Mouse (Mus musculus) embryonic facial prominence, embryonic 13.5 days (tissue): ENCODE measurements around the gene Endov. TPM values are rescaled to one million over a fixed set of nuclear protein-coding genes. Genes with fewer than 3 reads are reported as not detected.

Experiments
- ATAC-seq: fragments of 200-750 bp; cut with Nextera tagmentation; 2 replicates; pipeline ENCODE4 v1.8.0; 2017; ENCODE audit warnings: low read depth; ENCODE audit not compliant: insufficient number of reproducible peaks, insufficient read depth, low FRiP score, low TSS enrichment
- H3K27ac ChIP-seq: fragments of 300-500 bp; sonication (generic); 2 replicates; pipeline ENCODE4 v1.5.1; 2015; ENCODE audit warnings: moderate library complexity, mild to moderate bottlenecking, inconsistent platforms
- H3K27me3 ChIP-seq: fragments of 300-500 bp; sonication (generic); 2 replicates; pipeline ENCODE4 v1.6.1; 2015; ENCODE audit warnings: mild to moderate bottlenecking, inconsistent platforms
- H3K36me3 ChIP-seq: fragments of 300-500 bp; sonication (generic); 2 replicates; pipeline ENCODE4 v1.6.1; 2015; ENCODE audit warnings: mild to moderate bottlenecking, inconsistent platforms
- H3K4me1 ChIP-seq: fragments of 300-500 bp; sonication (generic); 2 replicates; pipeline ENCODE4 v1.6.1; 2015; ENCODE audit warnings: inconsistent platforms
- H3K4me2 ChIP-seq: fragments of 300-500 bp; sonication (generic); 2 replicates; pipeline ENCODE4 v1.6.1; 2015; ENCODE audit warnings: moderate library complexity, mild to moderate bottlenecking, inconsistent platforms
- H3K4me3 ChIP-seq: fragments of 300-500 bp; sonication (generic); 2 replicates; pipeline ENCODE4 v1.5.1; 2015; ENCODE audit warnings: mild to moderate bottlenecking, inconsistent platforms
- H3K9ac ChIP-seq: fragments of 300-500 bp; sonication (generic); 2 replicates; pipeline ENCODE4 v1.6.1; 2015; ENCODE audit warnings: mild to moderate bottlenecking, inconsistent platforms
- H3K9me3 ChIP-seq: fragments of 300-500 bp; sonication (generic); 2 replicates; pipeline ENCODE4 v1.6.1; 2016; ENCODE audit warnings: inconsistent platforms
- WGBS: fragments of 180-500 bp; shearing (Covaris S2); methylation state at CpG from one replicate; pipeline ENCODE4 v1.1.7; 2015; ENCODE audit warnings: mixed read lengths; 5-methylcytosine and 5-hydroxymethylcytosine counted together
- polyA plus RNA-seq: library from polyadenylated mRNA; unstranded; fragments of >200 nt; fragmentation: Nextera tagmentation; extraction: Ambion mirVana; gene quantifications from 2 replicates; pipeline ENCODE4 v1.2.1, GENCODE M21; 2015

Gene Endov
- polyA plus RNA-seq, 1 experiment from 2014 or later: 17.3 TPM

DNA sequence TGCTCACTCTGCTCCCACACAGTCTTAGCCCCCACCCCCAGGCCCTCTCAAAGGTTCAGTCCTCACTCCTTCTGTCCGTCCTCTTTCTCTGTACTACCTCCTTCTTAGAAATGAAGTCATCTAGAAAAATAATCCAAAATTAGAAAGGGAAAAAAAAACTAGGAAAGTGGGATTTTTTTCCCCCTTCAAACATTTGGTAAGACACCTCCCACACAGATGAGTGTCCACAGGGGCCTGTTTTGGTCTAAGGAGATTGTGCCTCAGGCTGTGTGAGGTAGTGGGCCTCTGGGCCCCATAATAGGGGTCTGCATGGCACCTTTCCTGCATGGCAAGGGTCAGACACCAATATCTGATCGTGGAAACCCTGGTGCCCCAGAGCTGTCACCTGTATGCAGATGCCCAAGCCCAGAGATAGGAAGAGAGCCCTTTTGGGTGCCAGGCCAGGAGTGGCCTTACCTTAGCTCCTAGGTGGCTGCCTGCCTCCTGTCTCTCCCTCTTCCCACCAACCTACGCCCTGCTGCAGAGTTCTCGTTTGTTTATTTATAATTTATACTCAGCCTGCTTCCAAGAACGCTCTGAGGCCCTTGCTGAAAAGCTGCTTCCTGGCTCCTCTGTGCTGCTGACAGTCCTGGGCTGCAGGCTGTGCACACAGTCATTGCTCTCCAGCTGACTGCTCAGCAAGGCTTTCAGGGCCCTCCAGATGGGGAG is 29.0 kb downstream of the Endov start:
- ATAC-seq: no peak
- Histone ChIP-seq H3K27ac (no peak overlapping the region), H3K9ac (no peak overlapping the region; the same call in 1 of the 2 replicates), H3K27me3 (peaks cover 6% of the 10 kb centered on the region), H3K4me2 (no peak overlapping the region), H3K9me3 (no peaks in the 10 kb centered on the region), H3K4me3 (no peak overlapping the region), H3K36me3 (no peaks in the 10 kb centered on the region), H3K4me1 (peaks cover 17% of the 10 kb centered on the region)
- 69% methylated on average over 5 of the region's 5 CpGs for WGBS

DNA sequence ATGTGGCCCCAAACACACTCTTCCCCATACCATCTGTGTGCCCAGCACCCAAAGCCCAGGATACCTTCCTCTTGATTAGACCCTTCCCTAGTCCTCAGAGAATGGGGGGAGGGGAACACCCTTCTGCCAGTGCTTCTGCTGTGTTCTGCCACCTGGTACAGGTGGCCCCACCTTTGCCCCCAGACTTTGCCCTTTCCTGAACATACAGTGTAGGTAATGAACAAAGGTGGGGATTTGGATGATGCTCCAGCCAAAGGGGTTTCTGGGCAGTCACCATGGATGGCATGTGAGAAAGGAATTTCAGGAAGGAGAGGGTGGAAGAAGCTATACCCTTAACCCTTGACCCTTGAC is 29.5 kb downstream of the Endov start:
- peaks cover 12% of the 10 kb centered on the region for H3K4me1 ChIP-seq
- H3K4me3 ChIP-seq: no peak overlapping the region
- no peak overlapping the region; the same call in 1 of the 2 replicates for H3K9ac ChIP-seq
- H3K27me3 ChIP-seq: peaks cover 6% of the 10 kb centered on the region
- ATAC-seq: no peak
- no peaks in the 10 kb centered on the region for H3K9me3 ChIP-seq
- H3K36me3 ChIP-seq: no peaks in the 10 kb centered on the region
- no peak overlapping the region for H3K4me2 ChIP-seq
- no peak overlapping the region for H3K27ac ChIP-seq

- no peaks in the 10 kb centered on the region for H3K36me3 ChIP-seq
These were observed 31.0 kb downstream of the Endov start for GRCm38 (mm10) chr11:119521920-119522710.

DNA sequence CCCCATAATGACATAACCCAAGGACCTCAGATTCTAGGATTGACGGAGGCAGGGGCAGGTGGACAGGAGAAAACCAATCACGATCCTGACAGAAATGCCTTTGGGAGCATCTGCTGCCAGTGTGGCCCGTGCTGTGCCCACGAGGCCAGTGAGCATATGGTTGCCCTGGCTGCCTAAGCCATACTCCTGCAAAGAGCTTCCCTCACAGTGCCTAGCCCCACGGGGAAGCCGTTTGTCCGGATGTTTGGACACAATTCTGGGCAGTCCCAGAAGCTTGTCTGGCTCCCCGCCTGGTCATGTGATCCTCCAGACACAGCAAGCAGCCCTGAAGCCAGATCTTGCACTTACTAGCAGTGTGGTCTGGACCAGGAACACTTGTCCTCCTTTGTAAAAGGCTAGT is 31.6 kb downstream of the Endov start:
- Histone ChIP-seq H3K4me1 (peaks cover 4% of the 10 kb centered on the region), H3K4me2 (no peak overlapping the region), H3K9me3 (no peaks in the 10 kb centered on the region), H3K4me3 (no peak overlapping the region), H3K9ac (no peak overlapping the region), H3K27ac (no peak overlapping the region), H3K27me3 (no peaks in the 10 kb centered on the region), H3K36me3 (no peaks in the 10 kb centered on the region)
- WGBS: 82% methylated on average over 8 of the region's 8 CpGs
- ATAC-seq: no peak

More at GRCm38 (mm10) chr11:119521920-119522710, 31.0 kb downstream of the Endov start:
- H3K4me2 ChIP-seq: no peak overlapping the region
- H3K9me3 ChIP-seq: no peaks in the 10 kb centered on the region
- H3K4me3 ChIP-seq: no peak overlapping the region
- H3K27me3 ChIP-seq: peaks cover 3% of the 10 kb centered on the region; the same call in 1 of the 2 replicates
- WGBS: 80% methylated on average over 6 of the region's 6 CpGs
- no peak overlapping the region for H3K27ac ChIP-seq
- no peak for ATAC-seq
- H3K9ac ChIP-seq: no peak overlapping the region
- peaks cover 4% of the 10 kb centered on the region for H3K4me1 ChIP-seq

GRCm38 (mm10) chr11:119523392-119523791 is 32.2 kb downstream of the Endov start:
- no peak overlapping the region for H3K9ac ChIP-seq
- WGBS: 89% methylated on average over 3 of the region's 3 CpGs
- no peaks in the 10 kb centered on the region for H3K36me3 ChIP-seq
- H3K27me3 ChIP-seq: no peaks in the 10 kb centered on the region
- no peaks in the 10 kb centered on the region for H3K9me3 ChIP-seq
- H3K4me3 ChIP-seq: no peak overlapping the region
- no peak overlapping the region for H3K4me2 ChIP-seq
- ATAC-seq: no peak
- peaks cover 4% of the 10 kb centered on the region for H3K4me1 ChIP-seq
- H3K27ac ChIP-seq: no peak overlapping the region

GRCm38 (mm10) chr11:119524545-119524949 is 33.4 kb downstream of the Endov start:
- ATAC-seq: peak; percentile 88; the same call in 1 of the 2 replicates
- Histone ChIP-seq H3K4me2 (peak overlapping the region; percentile 70), H3K9me3 (no peaks in the 10 kb centered on the region), H3K4me3 (peak overlapping the region; percentile 50), H3K4me1 (peaks cover 4% of the 10 kb centered on the region), H3K27me3 (no peaks in the 10 kb centered on the region), H3K36me3 (no peaks in the 10 kb centered on the region), H3K27ac (peak overlapping the region; percentile 55; the same call in 1 of the 2 replicates), H3K9ac (peak overlapping the region; percentile 74)
- WGBS: 1% methylated on average over 33 of the region's 33 CpGs

DNA sequence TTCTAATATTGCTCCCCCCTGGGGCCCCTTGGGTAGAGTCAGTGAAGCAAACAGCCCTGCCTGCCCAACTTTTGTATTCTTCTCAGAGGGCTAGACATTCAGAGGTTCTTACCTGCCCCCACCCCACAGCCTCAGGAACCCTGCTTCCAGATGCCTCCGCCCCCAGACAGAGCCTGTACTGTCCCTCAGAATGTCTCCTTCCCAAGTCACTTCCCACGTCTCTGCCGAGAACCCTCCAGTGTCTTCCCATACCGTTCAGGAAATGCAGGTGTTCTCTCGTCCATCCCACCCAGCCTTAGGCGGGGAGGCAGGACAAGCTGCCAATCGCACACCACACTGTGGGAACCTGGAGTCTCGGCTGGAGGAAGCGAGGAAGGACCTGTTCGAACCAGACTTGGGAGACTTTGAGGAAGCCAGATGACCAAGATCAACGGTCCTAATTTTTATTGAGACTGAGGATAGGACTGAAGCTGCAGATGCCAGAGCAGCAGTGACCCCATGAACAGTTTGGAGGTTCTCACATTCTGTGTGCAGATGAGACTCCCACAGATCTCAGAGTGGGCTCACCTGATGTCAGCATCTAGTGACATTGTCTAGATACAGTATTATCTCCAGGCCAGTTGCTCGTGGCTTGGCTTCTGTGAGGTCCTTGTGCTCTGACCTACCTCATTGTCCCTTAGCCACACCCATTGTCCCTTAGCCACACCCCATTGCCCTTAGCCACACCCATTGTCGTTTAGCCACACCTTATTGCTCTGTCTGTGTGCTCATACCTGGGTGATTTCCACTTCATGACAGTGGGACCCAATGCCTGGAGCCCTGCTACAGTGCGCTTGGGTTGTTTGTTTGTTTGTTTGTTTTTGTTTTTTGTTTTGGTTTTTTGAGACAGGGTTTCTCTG is 35.2 kb downstream of the Endov start:
- H3K4me3 ChIP-seq: no peak overlapping the region
- no peak for ATAC-seq
- 81% methylated on average over 14 of the region's 14 CpGs for WGBS
- no peak overlapping the region for H3K27ac ChIP-seq
- no peaks in the 10 kb centered on the region for H3K9me3 ChIP-seq
- H3K4me1 ChIP-seq: peaks cover 4% of the 10 kb centered on the region
- no peak overlapping the region for H3K4me2 ChIP-seq
- H3K9ac ChIP-seq: no peak overlapping the region
- no peaks in the 10 kb centered on the region for H3K36me3 ChIP-seq
- H3K27me3 ChIP-seq: no peaks in the 10 kb centered on the region

- 63% methylated on average over 11 of the region's 11 CpGs for WGBS
- no peak overlapping the region for H3K9ac ChIP-seq
- no peaks in the 10 kb centered on the region for H3K9me3 ChIP-seq
- H3K36me3 ChIP-seq: no peaks in the 10 kb centered on the region
- peaks cover 4% of the 10 kb centered on the region for H3K4me1 ChIP-seq
- no peak overlapping the region for H3K4me2 ChIP-seq
- H3K27me3 ChIP-seq: no peaks in the 10 kb centered on the region
- H3K27ac ChIP-seq: no peak overlapping the region
- H3K4me3 ChIP-seq: no peak overlapping the region
- no peak for ATAC-seq
These were observed 37.8 kb downstream of the Endov start for GRCm38 (mm10) chr11:119528930-119529329.

DNA sequence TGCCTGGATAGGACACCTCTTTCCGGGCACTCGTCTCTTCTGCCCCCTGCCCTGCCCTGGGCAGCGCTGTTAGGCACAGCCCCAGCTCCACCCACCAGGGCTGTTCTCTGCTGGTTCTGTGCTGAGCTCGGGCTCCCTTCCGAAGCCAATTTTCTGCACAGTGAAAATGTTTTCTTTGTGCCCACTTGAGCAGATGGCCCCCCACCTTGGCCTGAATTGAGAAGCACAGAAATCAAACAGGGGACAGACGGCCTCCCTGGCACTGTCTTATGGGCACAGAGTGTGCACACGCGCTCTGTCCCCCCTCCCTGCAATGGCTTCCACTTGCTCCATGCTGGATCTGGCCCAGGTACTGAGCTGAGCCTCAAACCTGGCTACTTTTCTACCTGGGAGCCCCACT is 41.3 kb downstream of the Endov start:
- ATAC-seq: no peak
- WGBS: 57% methylated on average over 8 of the region's 8 CpGs
- Histone ChIP-seq H3K9ac (no peak overlapping the region; the same call in 1 of the 2 replicates), H3K27ac (no peak overlapping the region), H3K36me3 (no peaks in the 10 kb centered on the region), H3K9me3 (no peaks in the 10 kb centered on the region), H3K27me3 (no peaks in the 10 kb centered on the region), H3K4me1 (no peaks in the 10 kb centered on the region), H3K4me2 (no peak overlapping the region), H3K4me3 (no peak overlapping the region)

- Histone ChIP-seq H3K4me2 (no peak overlapping the region), H3K4me1 (no peaks in the 10 kb centered on the region), H3K9ac (no peak overlapping the region), H3K27ac (no peak overlapping the region), H3K9me3 (no peaks in the 10 kb centered on the region), H3K4me3 (no peak overlapping the region), H3K36me3 (no peaks in the 10 kb centered on the region), H3K27me3 (no peaks in the 10 kb centered on the region)
- WGBS: 71% methylated on average over 7 of the region's 7 CpGs
- no peak for ATAC-seq
These were observed 42.6 kb downstream of the Endov start for GRCm38 (mm10) chr11:119533745-119534144.

- H3K27me3 ChIP-seq: peaks cover 54% of the 10 kb centered on the region
- H3K9me3 ChIP-seq: no peaks in the 10 kb centered on the region
- 30% methylated on average over 14 of the region's 14 CpGs for WGBS
- no peak overlapping the region for H3K9ac ChIP-seq
- H3K4me3 ChIP-seq: no peak overlapping the region
- no peak overlapping the region for H3K4me2 ChIP-seq
- H3K27ac ChIP-seq: no peak overlapping the region
- no peaks in the 10 kb centered on the region for H3K4me1 ChIP-seq
- H3K36me3 ChIP-seq: no peaks in the 10 kb centered on the region
- no peak for ATAC-seq
These were observed 48.8 kb downstream of the Endov start for GRCm38 (mm10) chr11:119539944-119540343.
